Mouse (Mus musculus) midbrain, embryonic 16.5 days (tissue): ENCODE results near the gene Rapgef4. TPM values are rescaled to one million over a fixed set of nuclear protein-coding genes. Genes with fewer than 3 reads are reported as not detected.

Experiments used
- ATAC-seq: fragments of 200-750 bp; cut with Nextera tagmentation; 2 replicates; pipeline ENCODE4 v1.8.0; 2017; ENCODE audit warnings: moderate TSS enrichment
- H3K27ac ChIP-seq: fragments of 300-500 bp; sonication (generic); 2 replicates; pipeline ENCODE4 v1.5.1; 2014; ENCODE audit warnings: mild to moderate bottlenecking, low read length, mixed read lengths
- H3K27me3 ChIP-seq: fragments of 300-500 bp; sonication (generic); 2 replicates; pipeline ENCODE4 v1.6.1; 2014; ENCODE audit warnings: low read depth, low read length, mixed read lengths; ENCODE audit not compliant: control insufficient read depth, insufficient read depth
- H3K36me3 ChIP-seq: fragments of 300-500 bp; sonication (generic); 2 replicates; pipeline ENCODE4 v1.6.1; 2014; ENCODE audit warnings: mild to moderate bottlenecking, low read length, moderate library complexity, mixed read lengths; ENCODE audit not compliant: control insufficient read depth, insufficient read depth
- H3K4me1 ChIP-seq: fragments of 300-500 bp; sonication (generic); 2 replicates; pipeline ENCODE4 v1.6.1; 2014; ENCODE audit warnings: mild to moderate bottlenecking, low read length, mixed read lengths; ENCODE audit not compliant: control insufficient read depth, insufficient read depth
- H3K4me2 ChIP-seq: fragments of 300-500 bp; sonication (generic); 2 replicates; pipeline ENCODE4 v1.6.1; 2014; ENCODE audit warnings: mild to moderate bottlenecking, low read length, mixed read lengths
- H3K4me3 ChIP-seq: fragments of 300-500 bp; sonication (generic); 2 replicates; pipeline ENCODE4 v1.5.1; 2014; ENCODE audit warnings: low read depth, mild to moderate bottlenecking, low read length, moderate library complexity, mixed read lengths
- H3K9ac ChIP-seq: fragments of 300-500 bp; sonication (generic); 2 replicates; pipeline ENCODE4 v1.6.1; 2014; ENCODE audit warnings: low read depth, low read length, mixed read lengths
- H3K9me3 ChIP-seq: fragments of 300-500 bp; sonication (generic); replicated peaks from 2 replicates; pipeline ENCODE4 v1.6.1; 2014; ENCODE audit warnings: mild to moderate bottlenecking, low read length, mixed read lengths; ENCODE audit not compliant: control insufficient read depth, poor library complexity, severe bottlenecking
- WGBS: fragments of 180-500 bp; shearing (Covaris S2); extraction: QIAGEN DNeasy Blood & Tissue Kit; methylation state at CpG from one replicate; pipeline ENCODE4 v1.1.7; 2014; 5-methylcytosine and 5-hydroxymethylcytosine counted together
- polyA plus RNA-seq: library from polyadenylated mRNA; unstranded; fragments of >200 nt; fragmentation: Nextera tagmentation; extraction: Ambion mirVana; gene quantifications from 2 replicates; pipeline ENCODE4 v1.2.1, GENCODE M21; 2015

Rapgef4 gene
- polyA plus RNA-seq, 1 experiment from 2014 or later: 40.2 TPM

DNA sequence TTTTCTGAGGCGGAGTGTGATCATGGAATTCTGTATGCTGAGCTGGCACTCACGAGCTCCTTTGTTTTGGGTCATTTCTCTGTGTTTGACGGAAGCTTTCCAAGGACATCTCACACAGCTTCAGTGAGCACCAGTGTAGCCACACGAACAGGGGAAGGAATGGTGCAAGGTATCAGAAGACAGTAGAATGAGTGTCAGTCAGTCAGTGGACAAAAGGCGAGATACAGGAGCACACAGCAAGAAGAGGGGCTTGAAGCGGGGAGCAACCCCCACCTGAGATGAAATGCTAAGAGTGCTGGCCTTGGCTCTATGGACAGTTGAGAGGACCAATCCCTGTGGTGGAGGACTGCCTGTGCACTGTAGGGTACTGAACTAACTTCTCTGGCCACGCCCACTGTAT, 259.7 kb downstream of the Rapgef4 start:
- Histone ChIP-seq H3K4me2 (no peak overlapping the region), H3K4me3 (no peak overlapping the region), H3K36me3 (no peaks in the 10 kb centered on the region), H3K4me1 (peaks cover 4% of the 10 kb centered on the region; the same call in 1 of the 2 replicates), H3K27me3 (no peaks in the 10 kb centered on the region), H3K9ac (no peak overlapping the region), H3K9me3 (no peaks in the 10 kb centered on the region), H3K27ac (no peak overlapping the region)
- 83% methylated on average over 7 of the region's 7 CpGs for WGBS
- ATAC-seq: no peak

DNA sequence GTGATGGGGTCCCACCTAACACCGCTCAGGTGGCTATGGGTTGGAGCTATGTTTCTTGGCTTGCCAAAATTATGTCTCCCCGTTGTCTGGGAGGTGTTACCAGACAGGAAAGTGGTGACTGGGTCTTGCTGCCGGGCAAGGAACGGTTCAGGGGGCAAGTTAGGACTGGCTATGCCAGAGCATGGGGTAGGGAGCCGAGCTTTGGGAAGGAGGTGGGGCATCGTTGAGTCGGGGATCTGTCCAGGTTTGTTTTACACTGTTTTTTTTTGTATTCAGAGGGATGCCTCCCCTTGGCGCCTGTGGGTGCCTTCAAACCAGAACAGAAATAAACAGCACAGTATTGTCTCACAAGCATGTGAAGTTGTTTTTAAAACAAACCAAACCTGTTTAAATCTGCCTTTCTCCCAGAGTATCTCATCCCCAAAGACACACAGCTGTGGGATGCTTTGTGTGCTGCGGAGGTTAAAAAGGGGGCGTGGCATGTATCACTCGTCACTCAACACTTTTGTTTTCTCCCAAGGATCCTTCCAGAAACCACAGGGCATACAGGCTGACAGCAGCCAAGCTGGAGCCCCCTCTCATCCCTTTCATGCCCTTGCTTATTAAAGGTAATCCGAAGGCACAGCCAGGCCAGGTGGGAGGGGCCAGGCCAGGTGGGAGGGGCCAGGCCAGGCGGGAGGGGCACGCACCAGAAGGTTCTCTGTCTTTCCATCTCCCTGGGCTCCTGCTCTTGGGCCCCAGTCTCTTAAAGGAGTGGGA, 260.9 kb downstream of the Rapgef4 start:
- no peak overlapping the region for H3K27ac ChIP-seq
- H3K4me1 ChIP-seq: peaks cover 3% of the 10 kb centered on the region; the same call in 1 of the 2 replicates
- H3K9ac ChIP-seq: no peak overlapping the region
- no peaks in the 10 kb centered on the region for H3K27me3 ChIP-seq
- H3K4me2 ChIP-seq: no peak overlapping the region
- no peak overlapping the region for H3K4me3 ChIP-seq
- WGBS: 48% methylated on average over 14 of the region's 14 CpGs
- H3K9me3 ChIP-seq: no peaks in the 10 kb centered on the region
- no peaks in the 10 kb centered on the region for H3K36me3 ChIP-seq
- no peak for ATAC-seq

DNA sequence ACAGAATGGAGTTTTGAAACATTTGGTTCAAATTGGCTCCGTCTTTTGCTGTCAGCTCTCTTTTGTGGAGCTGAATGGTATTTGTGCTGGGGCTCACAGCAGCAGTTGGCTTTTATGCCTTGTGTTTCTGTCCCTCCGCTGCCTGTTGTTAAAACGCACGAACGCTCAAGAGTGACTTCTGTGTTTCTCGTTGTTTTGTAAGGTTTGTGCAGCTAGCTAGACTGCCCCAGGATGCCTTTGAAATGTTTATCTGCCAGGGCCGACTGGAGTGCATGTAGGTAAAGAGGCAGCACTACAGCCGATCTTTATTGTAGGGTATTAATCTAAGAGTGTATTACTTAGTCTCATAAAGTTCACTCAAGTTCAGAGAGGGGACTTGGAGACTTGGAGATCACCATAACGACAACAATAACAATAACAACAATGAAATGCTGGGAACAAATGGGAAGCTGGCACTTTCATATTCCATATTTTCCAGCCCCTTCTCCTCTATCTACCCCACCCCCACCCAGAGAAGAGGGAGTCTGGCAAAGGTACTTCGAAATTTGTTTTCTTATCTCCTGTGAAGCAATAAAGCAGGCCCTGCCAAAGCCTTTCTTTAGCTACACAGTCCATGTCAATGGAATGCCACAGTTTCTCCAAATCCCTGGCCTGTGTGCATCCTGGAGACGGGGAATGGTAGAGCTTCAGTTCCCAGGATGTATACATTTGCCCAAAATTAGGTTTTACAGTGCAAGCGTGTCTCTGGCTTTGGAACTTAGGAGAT, 262.1 kb downstream of the Rapgef4 start:
- no peak overlapping the region for H3K27ac ChIP-seq

DNA sequence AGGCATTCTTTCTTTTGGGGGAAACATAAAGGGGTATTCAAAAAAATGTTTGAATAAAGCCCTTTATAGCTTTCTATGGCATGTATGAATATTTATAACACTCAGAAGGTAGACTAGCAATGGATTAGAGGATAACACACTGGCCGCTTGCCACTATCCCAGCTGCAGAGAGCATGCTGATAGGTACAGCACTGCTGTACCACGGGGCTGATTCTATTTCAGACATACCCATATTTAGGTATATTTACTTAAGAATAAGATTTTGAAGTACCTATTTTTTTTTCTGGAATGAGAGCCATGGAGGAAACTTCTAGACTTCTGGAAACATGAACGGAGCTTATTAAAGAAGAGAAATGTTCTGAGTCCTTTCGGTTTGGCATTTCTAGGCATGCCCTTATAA, 264.6 kb downstream of the Rapgef4 start:
- Histone ChIP-seq H3K9me3 (no peaks in the 10 kb centered on the region), H3K4me3 (no peak overlapping the region), H3K27ac (no peak overlapping the region), H3K4me2 (no peak overlapping the region), H3K4me1 (peaks cover 3% of the 10 kb centered on the region; the same call in 1 of the 2 replicates), H3K36me3 (no peaks in the 10 kb centered on the region), H3K27me3 (no peaks in the 10 kb centered on the region), H3K9ac (no peak overlapping the region)
- WGBS: 72% methylated on average over 4 of the region's 4 CpGs
- no peak for ATAC-seq

More for the DNA sequence above, 262.1 kb downstream of the Rapgef4 start:
- WGBS: 30% methylated on average over 12 of the region's 12 CpGs
- H3K9me3 ChIP-seq: no peaks in the 10 kb centered on the region
- H3K4me1 ChIP-seq: peaks cover 3% of the 10 kb centered on the region; the same call in 1 of the 2 replicates
- no peak overlapping the region for H3K4me2 ChIP-seq
- H3K27me3 ChIP-seq: no peaks in the 10 kb centered on the region
- no peak overlapping the region for H3K4me3 ChIP-seq
- no peaks in the 10 kb centered on the region for H3K36me3 ChIP-seq
- no peak overlapping the region for H3K9ac ChIP-seq
- ATAC-seq: no peak

DNA sequence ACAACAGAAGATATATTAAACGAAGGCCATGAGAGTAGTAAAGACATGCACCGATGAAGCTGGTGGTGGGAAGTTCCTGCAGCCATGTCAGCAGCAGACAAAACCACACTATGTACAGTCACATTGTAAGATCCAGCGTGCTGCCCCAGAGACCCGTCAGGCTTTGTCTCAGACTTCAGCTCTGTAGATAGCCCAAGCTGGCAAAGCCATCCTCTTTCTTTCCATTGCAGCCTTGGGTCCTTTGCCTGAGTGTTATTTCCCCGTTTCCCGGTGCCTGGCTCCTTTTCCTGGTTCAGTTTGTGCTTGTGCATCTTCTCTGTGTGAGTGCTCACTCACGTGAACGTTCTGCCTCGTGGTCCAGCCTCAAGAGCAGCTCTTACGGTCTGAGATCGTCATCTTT, 265.3 kb downstream of the Rapgef4 start:
- no peaks in the 10 kb centered on the region for H3K27me3 ChIP-seq
- no peak overlapping the region for H3K9ac ChIP-seq
- H3K4me1 ChIP-seq: peaks cover 3% of the 10 kb centered on the region; the same call in 1 of the 2 replicates
- H3K4me2 ChIP-seq: no peak overlapping the region
- no peak overlapping the region for H3K27ac ChIP-seq
- no peak for ATAC-seq
- H3K9me3 ChIP-seq: no peaks in the 10 kb centered on the region
- whole genome bisulfite sequencing: 84% methylated on average over 11 of the region's 11 CpGs
- H3K36me3 ChIP-seq: no peaks in the 10 kb centered on the region
- no peak overlapping the region for H3K4me3 ChIP-seq

DNA sequence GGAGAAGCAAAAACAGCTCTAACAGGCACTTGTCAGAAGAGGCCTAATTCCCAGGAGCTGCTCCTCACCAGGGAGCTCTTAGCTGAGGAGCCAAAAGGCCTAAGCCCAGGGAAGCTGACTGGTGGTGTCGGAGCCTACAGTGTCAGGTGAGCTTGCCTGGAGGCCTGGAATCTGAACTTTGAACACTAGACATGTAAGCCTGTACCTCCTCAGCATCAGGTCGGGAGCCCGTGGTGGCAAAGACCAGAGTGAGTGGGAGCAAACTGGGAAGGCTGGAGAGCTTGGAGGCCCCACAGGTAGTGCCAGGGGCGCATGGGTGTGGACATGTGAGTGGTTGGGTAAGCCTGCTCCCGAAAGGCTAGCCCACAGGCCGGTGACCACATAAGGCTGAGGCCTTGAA, 266.8 kb downstream of the Rapgef4 start:
- 87% methylated on average over 6 of the region's 6 CpGs for WGBS
- Histone ChIP-seq H3K27ac (no peak overlapping the region), H3K36me3 (no peaks in the 10 kb centered on the region)

DNA sequence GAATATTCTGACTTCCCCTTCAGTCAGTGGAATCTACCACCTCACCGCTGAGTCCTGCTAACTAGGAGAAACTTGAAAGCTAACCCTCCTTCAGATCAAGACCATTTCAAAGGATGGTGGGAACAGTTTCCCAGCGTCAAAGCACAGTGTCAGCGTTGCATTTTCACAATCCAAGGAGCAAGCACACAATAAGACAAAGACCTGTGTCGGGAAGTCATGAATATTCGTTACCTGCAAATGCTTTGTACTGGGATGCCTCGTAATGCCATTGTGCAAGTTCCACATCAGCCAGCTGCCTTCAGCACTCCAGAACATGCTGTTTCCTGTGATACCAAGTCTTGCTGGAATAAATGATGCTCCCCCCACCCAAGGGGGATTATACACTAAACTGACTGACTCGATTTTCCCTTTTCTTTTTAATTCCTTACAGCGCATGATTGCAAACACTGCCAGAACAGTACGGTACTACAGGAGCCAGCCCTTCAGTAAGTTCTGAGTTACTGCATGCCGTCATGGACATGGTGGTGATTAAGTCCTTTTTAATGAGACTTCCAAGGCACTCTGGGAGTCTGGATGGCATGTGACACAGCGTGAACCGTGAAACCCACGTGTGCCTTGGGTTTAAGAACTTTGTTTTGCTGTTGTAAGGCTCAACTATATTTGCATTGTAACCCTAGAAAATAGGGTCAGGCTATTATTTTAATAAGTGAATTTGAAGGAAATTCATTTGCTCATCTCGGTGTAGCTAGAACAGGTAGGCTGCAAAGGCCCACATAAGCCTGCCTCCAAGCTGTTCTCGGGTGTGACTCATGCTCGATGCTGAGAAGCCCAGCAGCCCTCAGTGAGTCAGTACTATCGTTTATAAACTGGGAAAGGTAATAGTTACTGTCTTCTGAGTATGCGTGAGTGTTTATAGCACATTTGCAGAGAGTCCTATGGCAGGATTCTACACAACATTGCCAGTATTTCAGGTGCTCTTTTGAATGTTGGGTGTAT, 271.8 kb downstream of the Rapgef4 start:
- 44% methylated on average over 18 of the region's 18 CpGs for WGBS
- ATAC-seq: no peak
- Histone ChIP-seq H3K4me1 (peaks cover 9% of the 10 kb centered on the region; the same call in 1 of the 2 replicates), H3K4me3 (no peak overlapping the region), H3K9ac (no peak overlapping the region), H3K4me2 (no peak overlapping the region), H3K27ac (no peak overlapping the region), H3K36me3 (no peaks in the 10 kb centered on the region), H3K27me3 (no peaks in the 10 kb centered on the region), H3K9me3 (no peaks in the 10 kb centered on the region)

More for the DNA sequence above, 266.8 kb downstream of the Rapgef4 start:
- H3K4me3 ChIP-seq: no peak overlapping the region
- H3K27me3 ChIP-seq: no peaks in the 10 kb centered on the region
- no peak overlapping the region for H3K4me2 ChIP-seq
- H3K4me1 ChIP-seq: peaks cover 2% of the 10 kb centered on the region; the same call in 1 of the 2 replicates
- H3K9me3 ChIP-seq: no peaks in the 10 kb centered on the region
- ATAC-seq: no peak
- no peak overlapping the region for H3K9ac ChIP-seq

DNA sequence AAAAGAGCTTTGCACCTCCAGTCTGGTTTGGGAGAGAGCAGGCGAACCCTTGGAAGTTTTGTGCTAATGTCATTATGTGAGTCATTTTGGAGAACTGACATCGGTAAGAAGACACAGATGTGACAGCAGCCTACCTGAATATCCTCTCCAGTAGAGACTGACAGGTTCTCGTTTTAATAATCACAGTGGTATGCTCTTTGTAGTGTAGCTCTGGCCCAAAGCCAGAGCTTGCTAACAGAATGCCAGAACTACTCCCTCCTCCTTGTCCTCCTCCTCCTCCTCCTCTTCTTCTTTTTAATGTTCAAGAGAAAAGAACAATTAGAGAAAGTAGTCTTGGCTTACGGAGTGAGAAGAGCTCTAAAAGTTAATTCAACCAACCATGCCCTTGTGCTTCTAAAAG, 272.8 kb downstream of the Rapgef4 start:
- WGBS: 53% methylated on average over 4 of the region's 4 CpGs
- no peak overlapping the region for H3K27ac ChIP-seq
- H3K4me2 ChIP-seq: no peak overlapping the region
- no peak overlapping the region for H3K4me3 ChIP-seq
- H3K4me1 ChIP-seq: peaks cover 9% of the 10 kb centered on the region; the same call in 1 of the 2 replicates
- no peaks in the 10 kb centered on the region for H3K9me3 ChIP-seq
- no peak overlapping the region for H3K9ac ChIP-seq
- ATAC-seq: no peak
- no peaks in the 10 kb centered on the region for H3K27me3 ChIP-seq
- no peaks in the 10 kb centered on the region for H3K36me3 ChIP-seq
